Mouse (Mus musculus) gastrocnemius, postnatal 10 days (tissue): ENCODE data around the gene Rrn3. TPM values are rescaled to one million over a fixed set of nuclear protein-coding genes. Genes with fewer than 3 reads are reported as not detected.
"Not testable (repeated sequence)": the region's sequence is repeated elsewhere in the genome, so short reads cannot be mapped to it uniquely, and the experiment has no call there.

Experiments used
- DNase-seq: peaks from one replicate; pipeline ENCODE4 v3.0.0; 2021; ENCODE audit warnings: mixed read lengths
- long read RNA-seq, 2 experiments: library from polyadenylated mRNA; stranded (forward); transcript quantifications; one replicate each; pipeline ENCODE4 v2.0.0; 2021
- total RNA-seq, 2 experiments: library from RNA; stranded (reverse); gene quantifications; 2 replicates each; pipeline ENCODE4 v1.2.3; 2021

Gene Rrn3
- total RNA-seq = 10 to 100 TPM; 26.7 to 28.0 TPM
- long read RNA-seq, experiment 1, transcript Rrn3-201 (18 exons, 3,582 nt) = major isoform, 47 of 53 reads
- long read RNA-seq, experiment 1, partial matches to known transcripts = 1 of 53 reads
- long read RNA-seq, experiment 1, other reads (novel, unspliced or antisense) = 5 of 53 reads
- long read RNA-seq, experiment 2, transcript Rrn3-201 (18 exons, 3,582 nt) = major isoform, 41 of 54 reads
- long read RNA-seq, experiment 2, partial matches to known transcripts = 1 of 54 reads
- long read RNA-seq, experiment 2, other reads (novel, unspliced or antisense) = 12 of 54 reads

- peak; percentile 88 for DNase-seq
These were observed at the start of gene Rrn3 for GRCm38 (mm10) chr16:13780353-13781036. Gene Rrn3 (plus strand): TSS chr16:13780708.

- DNase-seq = no peak
These were observed 47.7 kb upstream of the Rrn3 start for GRCm38 (mm10) chr16:13732786-13733185.

GRCm38 (mm10) chr16:13733518-13734137 is 46.9 kb upstream of the Rrn3 start:
- DNase-seq = peak; percentile 84

GRCm38 (mm10) chr16:13735977-13736376 is 44.5 kb upstream of the Rrn3 start:
- no peak for DNase-seq

GRCm38 (mm10) chr16:13739044-13739443 is 41.5 kb upstream of the Rrn3 start:
- DNase-seq = not testable (repeated sequence)

GRCm38 (mm10) chr16:13740844-13741243 is 39.7 kb upstream of the Rrn3 start:
- DNase-seq = no peak

- no peak for DNase-seq
These were observed 32.8 kb upstream of the Rrn3 start for GRCm38 (mm10) chr16:13747708-13748107.

- no peak for DNase-seq
These were observed 32.4 kb upstream of the Rrn3 start for GRCm38 (mm10) chr16:13748124-13748523.

- not testable (repeated sequence) for DNase-seq
These were observed 31.7 kb upstream of the Rrn3 start for GRCm38 (mm10) chr16:13748813-13749212.

GRCm38 (mm10) chr16:13749306-13749705 is 31.2 kb upstream of the Rrn3 start:
- no peak for DNase-seq

GRCm38 (mm10) chr16:13749981-13750380 is 30.5 kb upstream of the Rrn3 start:
- DNase-seq = no peak

GRCm38 (mm10) chr16:13750626-13751025 is 29.9 kb upstream of the Rrn3 start:
- no peak for DNase-seq

- no peak for DNase-seq
These were observed 26.5 kb upstream of the Rrn3 start for GRCm38 (mm10) chr16:13753986-13754385.

GRCm38 (mm10) chr16:13754400-13755190 is 25.9 kb upstream of the Rrn3 start:
- DNase-seq = peak; percentile 95

- DNase-seq = no peak
These were observed 22.7 kb upstream of the Rrn3 start for GRCm38 (mm10) chr16:13757823-13758222.

- DNase-seq = not testable (repeated sequence)
These were observed 17.7 kb upstream of the Rrn3 start for GRCm38 (mm10) chr16:13762807-13763206.

- no peak for DNase-seq
These were observed 16.0 kb upstream of the Rrn3 start for GRCm38 (mm10) chr16:13764519-13764918.

GRCm38 (mm10) chr16:13766367-13766766 is 14.1 kb upstream of the Rrn3 start:
- no peak for DNase-seq

GRCm38 (mm10) chr16:13771603-13772002 is 8.9 kb upstream of the Rrn3 start:
- not testable (repeated sequence) for DNase-seq

- not testable (repeated sequence) for DNase-seq
These were observed 8.5 kb upstream of the Rrn3 start for GRCm38 (mm10) chr16:13772051-13772450.

GRCm38 (mm10) chr16:13774011-13774410 is 6.5 kb upstream of the Rrn3 start:
- DNase-seq = not testable (repeated sequence)

- not testable (repeated sequence) for DNase-seq
These were observed 5.9 kb upstream of the Rrn3 start for GRCm38 (mm10) chr16:13774651-13775050.
